Mouse (Mus musculus): ENCODE measurements around the gene Hoxb7.

Gene Hoxb7

DNA sequence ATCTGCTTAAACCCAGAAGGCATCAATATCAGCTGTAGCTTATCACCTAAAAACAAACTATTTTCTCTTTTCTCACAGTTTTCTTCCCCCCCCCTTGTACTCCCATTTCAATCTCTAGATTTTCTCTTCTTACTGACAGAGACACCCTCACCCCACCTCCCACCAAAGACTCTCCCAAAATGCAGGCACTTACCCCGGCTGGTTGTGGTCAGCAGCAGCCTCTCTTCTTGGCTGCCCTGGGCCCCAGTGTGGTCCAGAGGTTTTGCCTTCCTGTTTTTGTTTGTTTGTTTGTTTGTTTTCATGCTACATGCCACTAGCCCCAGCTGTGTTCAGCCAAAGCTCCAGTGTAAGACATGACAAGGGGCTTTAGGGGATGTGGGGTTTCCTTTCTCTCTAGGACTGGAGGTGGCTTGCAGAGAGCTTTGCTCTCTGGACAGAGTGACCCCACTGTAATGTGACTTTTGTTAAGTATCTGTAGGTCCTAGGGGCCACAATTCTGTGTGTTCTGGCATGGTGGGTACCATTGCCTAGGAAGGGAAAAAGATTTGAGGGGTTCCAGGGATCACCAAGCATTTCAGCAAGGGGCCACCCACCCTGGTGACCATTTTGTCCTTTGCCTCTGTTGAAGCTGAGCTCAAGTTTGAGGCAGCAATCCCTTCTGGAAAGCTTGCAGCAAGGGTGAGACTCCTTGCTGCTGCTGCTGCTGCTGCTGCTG lies 18.2 kb upstream of the Hoxb7 start:
- no peak for DNase-seq (ENCODE audit: low read depth, low spot score)

DNA sequence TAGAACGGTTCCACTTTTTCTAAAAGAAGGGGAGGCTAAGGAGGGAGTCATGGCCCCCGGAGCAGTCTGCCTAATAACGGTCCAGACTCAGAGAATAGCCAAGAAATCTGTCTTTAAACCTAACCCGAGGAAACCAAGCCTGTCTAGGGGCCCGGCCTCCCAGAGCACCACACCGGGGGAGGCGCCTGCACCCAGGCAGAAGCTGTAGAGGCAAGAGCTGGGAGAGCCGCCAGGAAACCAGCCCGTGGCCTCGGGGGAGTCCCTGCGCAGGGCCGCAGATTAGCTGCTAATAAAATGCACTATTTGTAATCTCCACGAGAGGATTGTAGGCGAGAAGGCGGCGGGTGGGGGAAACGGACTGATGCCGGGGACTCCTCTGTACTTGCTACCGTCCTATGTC lies 16.6 kb upstream of the Hoxb7 start:
- DNase-seq (ENCODE audit: low read depth, low spot score): no peak

DNA sequence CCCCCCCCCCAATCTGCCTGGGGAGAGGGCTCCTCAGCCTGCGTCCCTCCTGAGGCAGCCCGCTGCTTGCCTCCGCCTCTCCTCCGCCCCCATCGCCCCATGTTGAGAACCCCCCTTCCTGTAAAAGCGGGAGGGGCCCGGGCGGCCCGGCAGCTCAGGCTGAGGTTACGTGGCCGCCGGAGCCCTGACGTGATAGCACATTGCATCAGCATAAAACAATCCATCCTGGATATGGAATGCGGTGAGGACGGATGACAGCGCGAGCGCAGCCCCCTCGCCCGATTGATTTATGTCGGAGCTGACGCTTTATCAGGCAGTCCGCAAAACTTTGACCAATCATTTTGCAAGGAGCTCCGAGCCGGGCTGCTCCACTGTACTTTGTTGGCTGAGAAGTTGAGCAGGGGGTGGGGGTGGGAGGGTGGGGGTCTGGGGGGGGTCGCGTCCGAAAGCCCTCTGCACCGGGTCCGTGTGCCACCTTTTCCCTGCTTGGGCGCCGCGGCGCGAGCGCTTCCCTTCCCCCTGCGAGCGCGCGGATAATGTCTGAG lies 15.4 kb upstream of the Hoxb7 start, which contains the start of gene Hoxb9:
TSS of gene Hoxb9 (plus strand) at position 462 of the 545 bp plus-strand sequence.
- DNase-seq (ENCODE audit: low read depth, low spot score): no peak

GRCm38 (mm10) chr11:96271541-96272011 lies 14.8 kb upstream of the Hoxb7 start:
- no peak for DNase-seq (ENCODE audit: low read depth, low spot score)

DNA sequence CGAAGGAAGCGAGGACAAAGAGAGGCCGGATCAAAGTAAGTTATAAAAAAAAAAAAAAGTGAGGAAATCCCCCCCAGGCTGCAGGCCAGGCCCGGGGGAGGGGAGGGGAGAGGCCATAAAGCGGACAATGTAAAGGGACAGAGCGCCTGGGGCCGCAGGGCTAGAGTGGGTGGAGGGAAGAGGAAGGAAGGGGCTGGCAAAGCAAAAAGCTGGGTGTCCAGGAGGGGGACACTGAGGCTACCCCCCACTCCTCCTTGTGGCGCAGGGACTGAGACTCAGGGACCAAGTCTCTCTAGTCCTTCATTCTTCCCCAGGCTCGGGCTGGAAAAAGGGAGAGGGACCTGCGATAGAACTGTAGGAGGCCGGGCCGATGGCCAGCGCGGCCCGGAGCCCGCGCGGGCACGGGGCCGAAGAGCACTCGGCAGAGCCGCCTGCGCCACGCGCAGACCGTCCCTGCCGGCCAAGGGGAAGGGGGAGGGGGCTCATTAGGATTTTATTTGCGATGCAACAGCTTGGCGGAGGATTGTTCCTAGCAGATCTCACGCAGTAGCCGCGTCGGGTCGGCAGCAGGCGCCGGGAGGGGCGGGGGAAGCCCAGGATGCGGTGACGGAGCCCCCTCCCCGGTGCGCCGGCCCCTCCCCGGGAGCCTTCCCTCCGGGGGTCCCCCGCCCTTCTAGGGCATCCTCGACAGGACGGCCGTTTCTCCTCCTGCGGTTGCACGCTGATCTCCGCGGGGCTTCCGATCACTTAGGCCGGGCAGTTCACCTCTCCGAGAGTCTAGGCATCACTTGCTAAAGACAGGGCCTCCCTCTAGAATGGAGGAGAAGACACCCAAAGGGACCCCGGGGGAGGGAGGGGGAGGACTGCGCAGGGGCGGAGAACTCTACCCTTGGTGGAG lies 14.2 kb upstream of the Hoxb7 start:
- no peak for DNase-seq (ENCODE audit: low read depth, low spot score)

DNA sequence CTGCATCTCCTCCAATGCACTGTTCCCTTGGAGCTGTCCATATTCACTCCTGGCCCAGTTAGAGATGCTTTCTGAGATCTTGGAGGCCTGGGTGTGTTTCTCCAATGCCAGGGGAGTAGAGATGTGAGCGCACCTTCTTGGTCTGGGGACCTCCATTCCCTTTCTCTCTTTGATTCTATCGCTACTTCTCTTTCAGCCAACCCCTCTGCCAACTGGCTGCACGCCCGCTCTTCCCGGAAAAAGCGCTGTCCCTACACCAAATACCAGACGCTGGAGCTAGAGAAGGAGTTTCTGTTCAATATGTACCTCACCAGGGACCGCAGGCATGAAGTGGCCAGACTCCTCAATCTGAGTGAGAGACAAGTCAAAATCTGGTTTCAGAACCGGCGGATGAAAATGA lies 12.0 kb upstream of the Hoxb7 start:
- no peak for DNase-seq (ENCODE audit: low read depth, low spot score)

GRCm38 (mm10) chr11:96275896-96276295 lies 10.5 kb upstream of the Hoxb7 start:
- DNase-seq (ENCODE audit: low read depth, low spot score): no peak

- no peak for DNase-seq (ENCODE audit: low read depth, low spot score)
Measured at GRCm38 (mm10) chr11:96277151-96278044, 9.0 kb upstream of the Hoxb7 start.

GRCm38 (mm10) chr11:96278324-96278723 lies 8.1 kb upstream of the Hoxb7 start:
- DNase-seq (ENCODE audit: low read depth, low spot score): peak; percentile 11

GRCm38 (mm10) chr11:96278773-96279172 lies 7.7 kb upstream of the Hoxb7 start:
- DNase-seq (ENCODE audit: low read depth, low spot score): peak; percentile 66

DNA sequence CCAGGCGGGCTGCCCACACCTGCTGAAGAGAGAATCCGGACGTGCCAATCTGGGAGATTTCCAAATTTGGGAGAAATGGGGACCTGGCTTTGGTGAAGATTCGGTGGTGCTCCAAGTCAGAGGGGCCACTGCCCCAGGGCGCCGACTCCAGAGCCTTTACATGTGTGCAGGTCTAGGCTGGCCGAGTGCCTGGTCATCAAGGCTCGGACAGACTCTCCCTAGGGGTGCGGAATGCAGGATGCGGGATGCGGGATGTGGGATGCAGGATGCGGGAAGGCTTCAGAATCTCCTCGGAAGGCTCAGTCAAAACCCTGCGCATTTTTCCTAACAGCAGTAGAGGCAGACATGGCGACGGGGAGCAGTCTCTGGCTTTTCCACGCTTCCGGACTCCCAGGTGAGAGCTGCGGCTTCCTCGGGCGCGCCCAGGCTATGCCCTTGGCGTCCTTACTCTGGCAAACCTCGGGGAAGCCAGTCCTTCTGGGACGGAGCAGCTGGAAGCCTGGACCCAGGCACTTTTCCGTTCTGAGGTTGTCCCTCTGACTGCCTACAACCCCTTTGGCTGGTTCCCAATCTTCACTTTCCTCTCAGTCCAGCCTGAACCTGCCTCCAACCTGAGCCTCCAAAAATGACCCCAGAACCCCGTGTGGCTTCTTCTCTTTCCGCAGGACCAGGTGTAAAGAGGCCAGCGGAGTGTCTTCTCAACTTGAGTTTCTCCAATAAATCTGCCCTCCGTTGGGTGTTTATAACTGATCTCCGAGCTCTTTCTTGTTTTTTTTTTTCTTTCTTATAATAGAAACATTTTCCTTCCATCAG lies 6.8 kb upstream of the Hoxb7 start:
- no peak for DNase-seq (ENCODE audit: low read depth, low spot score)

DNA sequence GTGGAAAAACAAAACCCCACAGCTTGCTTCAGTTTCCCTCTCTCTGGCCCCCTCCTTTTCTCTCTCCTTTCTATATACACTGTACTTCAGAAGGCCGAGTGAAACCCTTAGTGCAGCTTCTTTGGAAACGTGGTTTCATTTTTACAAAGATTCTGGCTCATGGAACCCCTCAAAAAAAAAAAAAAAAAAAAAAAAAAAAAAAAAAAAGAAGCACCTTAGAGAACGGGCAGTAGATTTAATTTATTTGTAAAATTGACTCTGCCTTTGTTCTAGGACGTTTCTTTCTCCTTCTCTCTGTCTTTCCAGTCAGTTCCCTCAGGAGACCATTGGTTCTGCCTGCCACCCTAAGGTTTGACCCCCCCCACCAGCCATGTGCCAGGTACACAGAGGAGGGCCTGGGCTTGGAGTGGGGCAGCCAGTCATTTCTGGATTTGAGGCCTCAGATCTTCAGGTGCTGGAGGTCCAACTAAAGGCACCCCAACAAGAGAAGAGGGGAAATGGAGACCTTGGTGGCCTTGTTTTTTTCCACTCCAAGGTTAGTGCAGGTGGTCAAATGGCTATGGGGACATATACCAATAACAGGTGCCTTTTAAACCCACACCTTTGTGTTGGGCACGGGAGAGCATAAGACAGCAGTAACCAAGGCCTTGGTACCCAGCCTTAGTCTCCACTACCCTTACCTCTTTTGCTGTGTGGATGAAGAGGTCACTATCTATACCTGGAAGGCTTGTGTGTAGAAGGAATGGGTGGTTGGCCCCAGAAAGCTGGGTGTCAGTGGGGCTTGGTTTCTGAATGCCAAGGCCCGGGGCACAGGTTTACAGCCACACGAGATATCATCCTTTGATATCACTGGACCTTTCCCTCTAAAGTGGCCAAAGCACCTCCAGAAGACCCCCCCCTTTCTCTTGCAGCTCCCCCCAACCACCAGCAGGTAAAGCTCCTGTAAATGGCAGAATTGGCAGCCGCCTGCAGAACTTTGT lies 5.7 kb upstream of the Hoxb7 start:
- no peak for DNase-seq (ENCODE audit: low read depth, low spot score)

DNA sequence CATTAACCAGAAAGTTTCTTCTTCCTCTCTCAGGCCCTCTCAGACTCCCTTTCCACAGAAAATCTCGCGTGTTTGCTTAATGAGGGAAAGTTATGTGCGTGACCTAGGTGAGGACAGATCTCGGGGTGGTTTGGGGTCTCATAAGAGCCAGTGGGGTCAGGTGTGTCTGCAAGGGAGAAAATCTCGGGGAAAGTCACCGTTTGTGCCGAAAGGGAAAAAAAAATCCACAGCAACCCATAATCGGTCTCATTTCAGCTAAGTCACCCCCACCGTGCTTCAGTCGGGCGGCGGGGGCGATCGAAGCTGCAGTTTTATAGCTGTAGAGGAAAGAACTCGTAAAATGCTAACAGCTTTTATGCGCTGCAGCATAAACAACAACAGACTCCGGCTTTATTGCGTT lies 5.0 kb upstream of the Hoxb7 start:
- DNase-seq (ENCODE audit: low read depth, low spot score): no peak

DNA sequence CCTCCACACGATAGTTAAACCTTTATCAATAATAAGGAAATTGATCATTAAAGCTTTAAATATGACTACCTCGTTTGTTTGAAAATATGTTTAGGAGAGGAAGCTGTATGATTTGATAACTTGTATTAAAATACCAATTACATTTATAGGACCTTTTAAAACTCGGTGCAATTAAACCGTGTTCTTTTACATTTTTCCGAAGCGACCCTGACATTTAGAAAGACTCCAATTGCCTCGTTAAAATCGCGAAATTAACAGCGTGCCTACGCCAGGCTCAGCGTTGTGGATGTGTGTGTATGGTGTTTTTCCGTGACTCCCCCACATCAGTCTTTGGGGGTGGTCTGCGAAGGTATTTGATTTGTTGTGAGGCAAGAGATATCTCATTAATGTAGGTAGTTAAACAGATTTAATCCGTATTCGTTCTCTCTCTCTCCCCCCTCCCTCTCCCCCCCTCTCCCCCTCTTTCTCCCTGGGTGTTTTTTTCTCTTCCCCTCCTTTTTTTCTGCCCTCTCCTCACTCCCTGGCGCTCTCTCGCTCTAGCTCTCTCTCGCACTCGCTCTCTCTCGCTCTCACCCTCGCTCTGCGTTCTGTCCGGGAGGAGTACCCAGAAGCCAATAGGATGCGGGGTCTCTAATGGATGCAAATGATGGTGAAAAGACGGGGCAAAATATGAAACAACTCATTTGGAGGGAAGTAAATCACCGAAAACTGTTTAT lies 4.4 kb upstream of the Hoxb7 start, which contains the start of gene Hoxb8:
TSS of gene Hoxb8 (plus strand) at position 51 of the 716 bp plus-strand sequence.
- DNase-seq (ENCODE audit: low read depth, low spot score): no peak

DNA sequence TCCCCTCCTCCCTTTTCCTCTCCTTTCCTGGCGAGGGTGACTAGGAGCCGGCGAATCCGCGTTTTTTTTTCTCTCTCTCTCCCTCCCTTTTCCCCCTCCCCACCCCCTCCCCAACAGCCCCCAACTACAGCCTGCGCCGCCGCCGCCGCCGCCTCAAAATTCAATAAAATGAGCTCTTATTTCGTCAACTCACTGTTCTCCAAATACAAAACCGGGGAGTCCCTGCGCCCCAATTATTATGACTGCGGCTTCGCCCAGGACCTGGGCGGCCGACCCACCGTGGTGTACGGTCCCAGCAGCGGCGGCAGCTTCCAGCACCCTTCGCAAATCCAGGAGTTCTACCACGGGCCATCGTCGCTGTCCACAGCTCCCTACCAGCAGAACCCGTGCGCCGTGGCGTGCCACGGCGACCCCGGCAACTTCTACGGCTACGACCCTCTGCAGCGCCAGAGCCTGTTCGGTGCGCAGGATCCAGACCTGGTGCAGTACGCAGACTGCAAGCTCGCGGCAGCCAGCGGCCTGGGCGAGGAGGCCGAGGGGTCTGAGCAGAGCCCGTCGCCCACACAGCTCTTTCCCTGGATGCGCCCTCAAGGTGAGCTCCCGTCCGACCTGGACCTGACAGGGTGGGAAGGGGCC lies 3.5 kb upstream of the Hoxb7 start:
- DNase-seq (ENCODE audit: low read depth, low spot score): no peak

DNA sequence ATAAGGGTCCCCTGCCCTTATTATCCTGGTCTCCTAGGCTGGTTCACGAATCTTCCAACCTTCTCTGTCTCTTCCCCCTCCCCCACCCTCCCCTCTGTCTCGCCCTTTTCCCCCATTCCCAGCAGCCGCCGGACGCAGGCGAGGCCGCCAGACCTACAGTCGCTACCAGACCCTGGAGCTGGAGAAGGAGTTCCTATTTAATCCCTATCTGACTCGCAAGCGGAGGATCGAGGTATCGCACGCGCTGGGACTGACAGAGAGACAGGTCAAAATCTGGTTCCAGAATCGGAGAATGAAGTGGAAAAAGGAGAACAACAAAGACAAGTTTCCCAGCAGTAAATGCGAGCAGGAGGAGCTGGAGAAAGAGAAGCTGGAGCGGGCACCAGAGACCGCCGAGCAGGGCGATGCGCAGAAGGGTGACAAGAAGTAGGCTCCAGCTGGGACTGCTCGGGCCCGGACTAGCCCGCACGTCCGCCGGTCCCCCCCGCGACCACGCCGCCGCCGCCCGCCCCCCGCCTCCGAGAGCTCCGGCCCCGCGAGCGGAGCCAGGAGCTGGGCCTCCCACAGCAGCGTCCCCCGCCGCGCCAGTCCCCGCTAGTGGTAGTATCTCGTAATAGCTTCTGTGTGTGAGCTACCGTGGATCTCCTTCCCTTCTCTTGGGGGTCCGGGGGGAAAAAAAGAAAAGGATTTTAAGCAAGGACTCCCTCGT lies 2.2 kb upstream of the Hoxb7 start:
- DNase-seq (ENCODE audit: low read depth, low spot score): no peak
